Mouse (Mus musculus) small intestine, adult 2 months (tissue): ENCODE data around the gene Olfr1086. TPM values are rescaled to one million over a fixed set of nuclear protein-coding genes. Genes with fewer than 3 reads are reported as not detected.
"Not testable (repeated sequence)": the region's sequence is repeated elsewhere in the genome, so short reads cannot be mapped to it uniquely, and the experiment has no call there.

Experiments
- H3K27ac ChIP-seq: fragments of 200-500 bp; 2 replicates; pipeline ENCODE4 v1.5.1; 2012; ENCODE audit warnings: low read depth, low read length, control low read depth, inconsistent platforms; ENCODE audit not compliant: insufficient read depth
- H3K27me3 ChIP-seq: fragments of 200-500 bp; 2 replicates; pipeline ENCODE4 v1.6.1; 2012; ENCODE audit warnings: mild to moderate bottlenecking, moderate library complexity, low read length, inconsistent platforms; ENCODE audit not compliant: control insufficient read depth, insufficient read depth
- H3K36me3 ChIP-seq: fragments of 200-500 bp; 2 replicates; pipeline ENCODE4 v1.6.1; 2012; ENCODE audit warnings: mild to moderate bottlenecking, low read length, control low read depth, inconsistent platforms; ENCODE audit not compliant: control insufficient read depth, insufficient read depth
- H3K4me1 ChIP-seq: fragments of 200-500 bp; 2 replicates; pipeline ENCODE4 v1.6.1; 2012; ENCODE audit warnings: low read length, inconsistent platforms, mixed read lengths; ENCODE audit not compliant: control insufficient read depth, insufficient read depth, insufficient read length
- H3K4me3 ChIP-seq: fragments of 200-500 bp; 2 replicates; pipeline ENCODE4 v1.5.1; 2012; ENCODE audit warnings: low read depth, mild to moderate bottlenecking, control low read depth, inconsistent platforms, low read length, moderate library complexity
- CTCF ChIP-seq: fragments of 200-500 bp; IDR thresholded peaks from 2 replicates; pipeline ENCODE4 v1.5.1; 2012; ENCODE audit warnings: low read depth, mild to moderate bottlenecking, control low read depth, inconsistent platforms, low read length, moderate library complexity, mixed read lengths; ENCODE audit not compliant: insufficient replicate concordance, insufficient read length; ENCODE audit errors: extremely low read depth
- POLR2A ChIP-seq: fragments of 200-500 bp; IDR thresholded peaks from 2 replicates; pipeline ENCODE4 v1.6.1; 2012; ENCODE audit warnings: low read depth, mild to moderate bottlenecking, control low read depth, inconsistent platforms, low read length, moderate library complexity
- WGBS: fragments of 180-500 bp; shearing (Covaris S2); methylation state at CpG from one replicate; pipeline ENCODE4 v1.1.7; 2018; 5-methylcytosine and 5-hydroxymethylcytosine counted together
- polyA plus RNA-seq: library from polyadenylated mRNA; depleted of rRNA; stranded (reverse); fragments of >200 nt; gene quantifications from 2 replicates; pipeline ENCODE4 v1.2.3, GENCODE M21; 2012; rRNA removed

The Olfr1086 gene
- polyA plus RNA-seq = not detected in 2 replicates

GRCm38 (mm10) chr2:86679992-86680391, at the start of gene Olfr1086:
Gene Olfr1086 (minus strand): TSS chr2:86680092.
- TF ChIP-seq POLR2A (no peak), CTCF (no peak)
- Histone ChIP-seq H3K36me3 (no peaks in the 10 kb centered on the region), H3K4me1 (no peaks in the 10 kb centered on the region), H3K27me3 (no peaks in the 10 kb centered on the region), H3K4me3 (no peak within 1 kb of the TSS), H3K27ac (no peak within 1 kb of the TSS)
- WGBS = 63% methylated on average over 2 of the region's 2 CpGs

GRCm38 (mm10) chr2:86698295-86698694, 18.4 kb upstream of the Olfr1086 start, which contains the start of gene Olfr1087:
Gene Olfr1087 (minus strand): TSS chr2:86698395.
- no peaks in the 10 kb centered on the region for H3K36me3 ChIP-seq
- TF ChIP-seq POLR2A (no peak), CTCF (no peak)
- no peaks in the 10 kb centered on the region for H3K27me3 ChIP-seq
- no peak within 1 kb of the TSS for H3K27ac ChIP-seq
- H3K4me1 ChIP-seq = no peaks in the 10 kb centered on the region
- no peak within 1 kb of the TSS for H3K4me3 ChIP-seq

GRCm38 (mm10) chr2:86661919-86662318, 18.0 kb downstream of the Olfr1086 start, which contains the start of gene Olfr1085:
Gene Olfr1085 (minus strand): TSS chr2:86662019.
- WGBS = 9% methylated on average over 1 of the region's 1 CpGs
- Histone ChIP-seq H3K4me3 (no peak within 1 kb of the TSS), H3K27me3 (no peaks in the 10 kb centered on the region), H3K27ac (no peak within 1 kb of the TSS), H3K4me1 (no peaks in the 10 kb centered on the region), H3K36me3 (no peaks in the 10 kb centered on the region)
- TF ChIP-seq POLR2A (no peak), CTCF (no peak)

GRCm38 (mm10) chr2:86639625-86640024, 40.3 kb downstream of the Olfr1086 start, which contains the start of gene Olfr1084:
Gene Olfr1084 (minus strand): TSS chr2:86639725.
- not testable (repeated sequence) for H3K4me1 ChIP-seq, H3K27ac ChIP-seq, H3K27me3 ChIP-seq, H3K4me3 ChIP-seq, H3K36me3 ChIP-seq
- 79% methylated on average over 1 of the region's 1 CpGs for WGBS

Other genes starting within 250 kb of the Olfr1086 start
- gene Olfr1065, start 229.5 kb downstream of the Olfr1086 start, polyA plus RNA-seq = not detected in 2 replicates
- gene Olfr1066, start 223.8 kb downstream of the Olfr1086 start, polyA plus RNA-seq = not detected in 2 replicates
- gene Olfr228, start 192.7 kb downstream of the Olfr1086 start, polyA plus RNA-seq = not detected in 2 replicates
- not detected in 2 replicates for gene Olfr1076, start 171.6 kb downstream of the Olfr1086 start, polyA plus RNA-seq
- not detected in 2 replicates for gene Olfr1079, start 137.6 kb downstream of the Olfr1086 start, polyA plus RNA-seq
- gene Olfr1080, start 121.9 kb downstream of the Olfr1086 start, polyA plus RNA-seq = not detected in 2 replicates
- gene Olfr1082, start 81.1 kb downstream of the Olfr1086 start, polyA plus RNA-seq = not detected in 2 replicates
- gene Olfr1084, start 40.4 kb downstream of the Olfr1086 start, polyA plus RNA-seq = not detected in 2 replicates
- not detected in 2 replicates for gene Olfr1085, start 18.1 kb downstream of the Olfr1086 start, polyA plus RNA-seq
- not detected in 2 replicates for gene Olfr1087, start 18.3 kb upstream of the Olfr1086 start, polyA plus RNA-seq
- gene Olfr1089, start 53.6 kb upstream of the Olfr1086 start, polyA plus RNA-seq = not detected in 2 replicates
- not detected in 2 replicates for gene Olfr1090, start 78.9 kb upstream of the Olfr1086 start, polyA plus RNA-seq
- not detected in 2 replicates for gene Olfr1093, start 102.4 kb upstream of the Olfr1086 start, polyA plus RNA-seq
- not detected in 2 replicates for gene Olfr141, start 129.9 kb upstream of the Olfr1086 start, polyA plus RNA-seq
- not detected in 2 replicates for gene Olfr1094, start 144.6 kb upstream of the Olfr1086 start, polyA plus RNA-seq
- not detected in 2 replicates for gene Olfr1095, start 171.6 kb upstream of the Olfr1086 start, polyA plus RNA-seq
- not detected in 2 replicates for gene Gm13723, start 194.7 kb upstream of the Olfr1086 start, polyA plus RNA-seq
- gene Olfr1097, start 212.1 kb upstream of the Olfr1086 start, polyA plus RNA-seq = not detected in 2 replicates
- gene Olfr1098, start 244.5 kb upstream of the Olfr1086 start, polyA plus RNA-seq = not detected in 2 replicates